Mouse (Mus musculus): ENCODE data around the gene Fbxo21. TPM values are rescaled to one million over a fixed set of nuclear protein-coding genes. Genes with fewer than 3 reads are reported as not detected.
A peak's percentile ranks its signal among the peaks of the same experiment; 100 is the strongest.

Fbxo21 gene
- polyA plus RNA-seq, 1 experiment from 2014 or later = 56.1 TPM

DNA sequence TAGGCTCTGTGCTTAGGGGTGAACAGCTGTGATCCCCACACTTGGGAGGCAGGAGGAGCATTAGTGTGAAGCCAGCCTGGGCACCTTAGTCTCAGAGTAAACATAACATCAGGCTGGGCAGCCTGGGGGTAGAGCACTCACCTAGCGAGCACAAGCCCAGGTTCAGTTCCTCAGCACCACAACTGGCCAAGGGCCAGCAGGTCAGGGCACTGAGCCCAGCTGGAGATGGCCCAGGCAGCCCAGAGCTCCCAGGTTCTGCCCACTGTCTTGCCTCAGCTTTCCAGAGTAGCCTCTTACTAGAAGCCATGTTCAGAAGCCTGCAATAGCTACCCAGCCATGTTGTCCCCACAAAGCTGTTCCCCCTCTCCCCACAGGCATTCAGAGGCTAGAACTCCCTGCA, 29.2 kb downstream of the Fbxo21 start:
- 88% methylated on average over 1 of the region's 1 CpGs for WGBS
- H3K4me3 ChIP-seq (replicated peaks) = no peak overlapping the region
- H3K36me3 ChIP-seq = peaks cover 56% of the 10 kb centered on the region
- H3K27ac ChIP-seq = no peak overlapping the region
- no peaks in the 10 kb centered on the region for H3K27me3 ChIP-seq (replicated peaks)
- ATAC-seq = no peak
- no peak overlapping the region for H3K4me2 ChIP-seq (replicated peaks)
- H3K9ac ChIP-seq = no peak overlapping the region
- no peaks in the 10 kb centered on the region for H3K9me3 ChIP-seq
- H3K4me1 ChIP-seq (replicated peaks) = no peaks in the 10 kb centered on the region

DNA sequence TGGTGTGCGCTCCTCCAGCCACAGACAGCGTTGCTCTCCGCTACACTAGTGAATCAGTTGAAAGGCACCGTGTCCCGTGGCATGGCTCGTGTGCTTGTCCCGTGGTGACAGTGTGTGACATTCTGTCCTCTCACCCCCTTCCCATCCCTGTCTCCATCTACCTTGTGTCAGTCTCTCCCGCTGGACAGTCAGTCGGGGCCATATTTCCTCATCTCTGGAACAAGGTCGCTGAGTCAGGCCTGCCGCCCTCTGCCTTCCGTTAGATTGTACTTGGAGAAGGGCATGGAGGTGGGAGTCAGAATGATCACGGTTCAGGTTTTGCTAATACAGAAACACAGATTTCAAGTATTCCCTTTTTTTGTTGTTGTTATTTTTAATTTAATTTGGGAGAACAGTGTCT, 31.8 kb downstream of the Fbxo21 start:
- H3K9ac ChIP-seq = no peak overlapping the region
- H3K36me3 ChIP-seq = peaks cover 37% of the 10 kb centered on the region
- ATAC-seq = no peak

DNA sequence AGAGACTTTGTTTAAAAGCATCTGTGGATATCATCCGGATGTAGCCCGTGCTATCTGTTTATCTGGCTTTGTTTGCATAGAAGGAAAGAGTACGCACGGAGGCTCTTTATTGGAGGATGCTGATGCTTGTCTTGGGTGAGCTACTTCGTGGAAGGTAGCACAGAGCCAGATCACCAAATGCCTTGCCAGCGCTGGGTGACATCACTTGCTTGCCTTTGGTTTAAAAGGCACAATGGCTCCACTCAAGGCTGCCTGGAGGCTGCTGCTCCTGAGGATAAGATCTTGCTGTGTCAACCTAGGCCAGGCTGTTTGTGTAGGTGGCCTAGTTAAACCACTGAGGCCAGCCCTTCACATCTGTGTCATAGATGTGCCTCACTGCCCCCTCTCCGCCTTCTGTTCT, 34.3 kb downstream of the Fbxo21 start:
- Histone ChIP-seq H3K9ac (no peak overlapping the region), H3K4me1 (replicated peaks) (peaks cover 7% of the 10 kb centered on the region), H3K4me2 (replicated peaks) (no peak overlapping the region), H3K36me3 (peaks cover 25% of the 10 kb centered on the region), H3K9me3 (no peaks in the 10 kb centered on the region), H3K27me3 (replicated peaks) (no peaks in the 10 kb centered on the region), H3K4me3 (replicated peaks) (no peak overlapping the region), H3K27ac (no peak overlapping the region)
- 48% methylated on average over 7 of the region's 7 CpGs for WGBS
- ATAC-seq = no peak

More for the DNA sequence above, 31.8 kb downstream of the Fbxo21 start:
- WGBS = 89% methylated on average over 13 of the region's 13 CpGs
- H3K4me2 ChIP-seq (replicated peaks) = no peak overlapping the region
- no peaks in the 10 kb centered on the region for H3K4me1 ChIP-seq (replicated peaks)
- H3K4me3 ChIP-seq (replicated peaks) = no peak overlapping the region
- no peaks in the 10 kb centered on the region for H3K9me3 ChIP-seq
- no peaks in the 10 kb centered on the region for H3K27me3 ChIP-seq (replicated peaks)
- no peak overlapping the region for H3K27ac ChIP-seq

DNA sequence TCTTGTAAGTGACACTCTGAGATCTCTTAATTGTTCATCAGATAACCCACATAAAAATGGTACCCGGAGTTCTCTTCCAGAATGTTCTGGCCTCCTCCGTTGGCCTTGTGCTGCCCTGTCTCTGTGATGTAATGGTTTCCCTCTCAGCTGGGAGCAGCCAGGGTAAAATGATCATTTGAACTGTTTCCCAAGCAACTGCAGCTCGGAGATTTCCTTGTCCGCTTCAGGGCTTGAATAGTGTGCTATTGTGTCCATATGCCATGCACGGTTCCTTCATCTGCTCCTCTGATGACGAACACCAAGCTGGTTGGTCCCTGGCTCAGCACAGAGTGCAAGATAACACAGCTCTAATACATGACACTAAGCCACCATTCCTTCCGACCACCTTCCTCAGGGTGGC, 35.3 kb downstream of the Fbxo21 start:
- H3K27ac ChIP-seq = no peak overlapping the region
- 75% methylated on average over 7 of the region's 7 CpGs for WGBS
- no peak overlapping the region for H3K4me3 ChIP-seq (replicated peaks)
- H3K9ac ChIP-seq = no peak overlapping the region
- H3K27me3 ChIP-seq (replicated peaks) = no peaks in the 10 kb centered on the region
- no peak for ATAC-seq
- H3K4me1 ChIP-seq (replicated peaks) = peaks cover 7% of the 10 kb centered on the region
- H3K4me2 ChIP-seq (replicated peaks) = no peak overlapping the region
- no peaks in the 10 kb centered on the region for H3K9me3 ChIP-seq
- H3K36me3 ChIP-seq = peaks cover 25% of the 10 kb centered on the region

DNA sequence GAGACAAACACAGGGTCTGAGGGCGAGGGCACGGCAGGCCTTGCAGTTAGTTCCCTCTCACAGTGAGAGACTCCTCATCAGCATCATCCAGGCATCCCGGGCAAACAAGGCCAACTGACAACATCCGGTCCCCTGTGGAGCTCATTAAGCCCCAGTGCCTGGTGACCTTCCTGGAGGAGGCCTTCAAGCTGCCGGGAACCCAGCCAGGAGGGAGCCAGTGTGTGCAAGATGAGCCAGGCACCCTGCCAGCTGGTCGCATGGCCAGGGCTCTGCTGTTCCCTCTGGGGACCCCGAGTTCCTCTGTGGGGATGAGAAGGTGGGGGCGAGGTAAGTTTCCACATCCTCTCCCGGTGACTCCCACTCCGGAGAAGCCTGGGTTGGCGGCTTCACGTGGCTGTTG, 38.5 kb downstream of the Fbxo21 start:
- WGBS = 25% methylated on average over 12 of the region's 12 CpGs
- H3K27ac ChIP-seq = no peak overlapping the region
- no peaks in the 10 kb centered on the region for H3K27me3 ChIP-seq (replicated peaks)
- no peak overlapping the region for H3K4me3 ChIP-seq (replicated peaks)
- H3K9ac ChIP-seq = no peak overlapping the region
- H3K9me3 ChIP-seq = no peaks in the 10 kb centered on the region
- no peak for ATAC-seq
- H3K4me1 ChIP-seq (replicated peaks) = peaks cover 7% of the 10 kb centered on the region
- H3K4me2 ChIP-seq (replicated peaks) = no peak overlapping the region
- H3K36me3 ChIP-seq = no peaks in the 10 kb centered on the region

DNA sequence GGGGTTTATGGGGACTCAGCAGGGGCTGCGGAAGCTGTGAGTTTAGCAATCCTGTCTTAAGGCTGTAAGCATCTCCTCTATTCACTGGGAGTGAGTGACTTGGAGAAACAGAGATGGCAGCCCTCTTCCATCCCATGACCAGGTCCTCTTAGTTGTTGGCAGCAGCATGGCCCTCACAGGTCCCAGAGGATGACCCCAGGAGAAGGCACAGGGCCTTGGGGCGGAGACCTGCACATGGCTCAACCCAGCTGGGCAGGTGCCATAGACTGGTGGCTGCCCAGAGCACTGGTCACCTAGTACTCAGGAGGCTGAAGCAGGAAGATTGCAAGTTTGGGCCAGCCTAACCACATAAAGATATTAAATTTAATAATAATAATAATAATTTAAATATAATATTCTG, 39.1 kb downstream of the Fbxo21 start:
- WGBS = 89% methylated on average over 2 of the region's 2 CpGs
- no peak overlapping the region for H3K9ac ChIP-seq

DNA sequence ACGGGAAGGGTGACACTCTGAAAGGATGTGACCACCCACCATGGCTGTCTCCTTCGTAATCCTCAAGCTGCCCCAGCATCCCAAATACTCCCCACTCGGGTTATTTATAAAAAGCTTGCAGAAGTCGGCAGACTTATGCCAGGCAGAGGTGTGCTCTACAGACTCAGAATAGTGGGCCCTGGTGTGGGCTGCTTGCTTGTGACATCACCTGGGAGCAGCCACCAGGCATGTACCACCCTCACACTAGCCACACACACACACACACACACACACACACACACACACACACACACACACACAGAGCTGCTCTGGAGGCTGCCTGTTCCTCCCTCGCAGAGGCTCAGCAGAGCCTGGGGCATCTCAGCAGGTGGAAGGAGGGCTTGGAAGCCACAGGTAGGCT, 41.0 kb downstream of the Fbxo21 start:
- H3K4me1 ChIP-seq (replicated peaks) = peaks cover 7% of the 10 kb centered on the region
- no peak for ATAC-seq
- 52% methylated on average over 5 of the region's 5 CpGs for WGBS
- H3K9me3 ChIP-seq = no peaks in the 10 kb centered on the region
- no peak overlapping the region for H3K4me3 ChIP-seq (replicated peaks)
- no peaks in the 10 kb centered on the region for H3K27me3 ChIP-seq (replicated peaks)
- H3K36me3 ChIP-seq = no peaks in the 10 kb centered on the region
- H3K4me2 ChIP-seq (replicated peaks) = no peak overlapping the region
- H3K27ac ChIP-seq = no peak overlapping the region
- no peak overlapping the region for H3K9ac ChIP-seq

More for the DNA sequence above, 39.1 kb downstream of the Fbxo21 start:
- Histone ChIP-seq H3K4me1 (replicated peaks) (peaks cover 7% of the 10 kb centered on the region), H3K4me3 (replicated peaks) (no peak overlapping the region), H3K9me3 (no peaks in the 10 kb centered on the region), H3K27ac (no peak overlapping the region), H3K4me2 (replicated peaks) (no peak overlapping the region), H3K27me3 (replicated peaks) (no peaks in the 10 kb centered on the region), H3K36me3 (no peaks in the 10 kb centered on the region)
- no peak for ATAC-seq

DNA sequence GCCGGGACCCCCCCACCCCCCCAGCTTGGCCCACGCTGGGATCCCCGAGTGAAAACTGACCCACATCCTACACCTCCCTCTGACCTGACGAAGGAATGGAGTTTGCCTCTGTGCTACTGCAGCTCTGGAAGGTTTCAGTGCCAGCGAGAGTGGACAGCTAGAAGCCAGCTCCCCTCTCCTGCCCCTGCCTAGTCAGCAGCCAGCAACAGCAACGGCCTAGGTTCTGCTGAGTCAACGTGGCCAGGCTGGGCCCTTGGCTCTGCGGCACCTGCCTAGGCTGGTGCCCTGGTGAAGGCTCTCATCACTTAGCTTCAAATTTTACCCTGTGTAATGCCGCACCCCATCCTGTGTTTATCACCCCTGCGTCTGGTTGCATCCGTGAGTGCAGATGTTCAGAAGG, 43.4 kb downstream of the Fbxo21 start:
- Histone ChIP-seq H3K4me2 (replicated peaks) (no peak overlapping the region), H3K9ac (no peak overlapping the region), H3K4me3 (replicated peaks) (no peak overlapping the region), H3K36me3 (no peaks in the 10 kb centered on the region), H3K9me3 (no peaks in the 10 kb centered on the region), H3K27me3 (replicated peaks) (no peaks in the 10 kb centered on the region), H3K27ac (no peak overlapping the region), H3K4me1 (replicated peaks) (peaks cover 4% of the 10 kb centered on the region; the same call in 1 of the 2 replicates)
- WGBS = 56% methylated on average over 11 of the region's 11 CpGs
- no peak for ATAC-seq

DNA sequence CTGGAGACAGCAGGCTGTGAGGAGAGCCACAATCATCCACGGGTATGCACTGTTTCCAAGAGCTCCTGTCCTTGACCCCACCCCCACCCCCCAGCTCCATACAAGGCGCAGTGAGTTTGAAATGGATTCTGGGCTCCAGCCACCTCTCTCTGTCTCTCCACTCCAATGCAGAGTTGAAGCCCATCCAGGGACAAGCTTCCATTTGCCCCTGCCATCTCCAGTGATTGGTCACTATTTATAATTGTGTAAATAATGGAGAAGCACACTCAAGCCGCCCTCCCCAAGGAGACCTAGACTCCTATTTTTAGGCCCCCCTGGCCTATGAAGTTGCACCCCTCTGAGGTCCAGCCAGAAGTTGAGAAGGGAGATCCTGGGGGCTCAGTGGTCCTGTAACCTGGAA, 46.5 kb downstream of the Fbxo21 start:
- H3K27me3 ChIP-seq (replicated peaks) = peaks cover 29% of the 10 kb centered on the region

DNA sequence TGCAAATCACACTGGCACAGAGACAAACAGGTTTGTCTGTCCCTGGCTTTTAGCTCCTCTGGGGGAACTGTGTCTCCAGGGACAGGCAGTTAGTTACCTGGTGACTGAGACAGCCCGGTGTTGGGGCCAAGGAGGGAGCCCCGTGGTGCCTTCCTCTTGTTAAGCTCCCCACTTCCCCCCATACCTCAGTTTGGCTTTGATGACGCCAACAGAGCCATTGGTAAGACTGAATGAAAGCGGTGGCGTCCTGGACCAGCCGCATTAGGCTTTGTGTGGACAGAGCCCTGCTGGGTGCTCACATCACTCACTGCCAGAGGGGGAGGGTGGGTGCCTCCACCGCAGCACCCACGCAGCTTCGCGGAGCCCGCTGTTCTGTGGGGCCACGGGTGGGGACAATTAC, 49.4 kb downstream of the Fbxo21 start:
- no peak for ATAC-seq
- 15% methylated on average over 12 of the region's 12 CpGs for WGBS
- H3K4me2 ChIP-seq (replicated peaks) = no peak overlapping the region
- no peaks in the 10 kb centered on the region for H3K9me3 ChIP-seq
- peaks cover 44% of the 10 kb centered on the region for H3K27me3 ChIP-seq (replicated peaks)
- H3K36me3 ChIP-seq = no peaks in the 10 kb centered on the region
- H3K9ac ChIP-seq = no peak overlapping the region
- H3K27ac ChIP-seq = no peak overlapping the region
- H3K4me1 ChIP-seq (replicated peaks) = peaks cover 30% of the 10 kb centered on the region
- no peak overlapping the region for H3K4me3 ChIP-seq (replicated peaks)

More for the DNA sequence above, 46.5 kb downstream of the Fbxo21 start:
- Histone ChIP-seq H3K4me2 (replicated peaks) (no peak overlapping the region), H3K9ac (no peak overlapping the region), H3K4me3 (replicated peaks) (no peak overlapping the region), H3K36me3 (no peaks in the 10 kb centered on the region), H3K9me3 (no peaks in the 10 kb centered on the region), H3K4me1 (replicated peaks) (peaks cover 16% of the 10 kb centered on the region), H3K27ac (no peak overlapping the region)
- WGBS = 55% methylated on average over 3 of the region's 3 CpGs
- no peak for ATAC-seq

DNA sequence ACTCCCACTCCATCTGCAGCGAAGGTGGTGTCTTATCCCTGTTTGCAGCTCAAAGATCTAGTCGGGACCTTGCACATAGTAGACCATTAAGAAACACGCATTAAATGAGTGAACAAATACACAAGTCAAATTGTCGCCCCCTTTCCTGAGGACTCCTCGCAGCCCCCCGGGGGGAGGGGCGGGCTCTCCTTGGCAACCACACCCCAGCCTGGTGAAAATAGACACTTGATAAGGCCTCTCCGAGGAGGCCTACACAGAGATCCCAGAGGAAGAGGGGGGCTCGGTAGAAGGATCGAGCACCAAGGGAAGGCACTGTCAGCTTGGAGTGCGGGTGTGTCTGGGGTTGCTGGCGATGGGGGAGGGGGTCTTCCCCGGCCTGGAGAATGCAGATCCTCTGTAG, 49.8 kb downstream of the Fbxo21 start:
- H3K4me2 ChIP-seq (replicated peaks) = peak overlapping the region; percentile 100; the same call in 1 of the 2 replicates
- no peak overlapping the region for H3K27ac ChIP-seq
- H3K36me3 ChIP-seq = no peaks in the 10 kb centered on the region
- peaks cover 30% of the 10 kb centered on the region for H3K4me1 ChIP-seq (replicated peaks)
- H3K9ac ChIP-seq = no peak overlapping the region
- no peak for ATAC-seq
- 7% methylated on average over 13 of the region's 13 CpGs for WGBS
- no peaks in the 10 kb centered on the region for H3K9me3 ChIP-seq
- no peak overlapping the region for H3K4me3 ChIP-seq (replicated peaks)
- peaks cover 44% of the 10 kb centered on the region for H3K27me3 ChIP-seq (replicated peaks)

DNA sequence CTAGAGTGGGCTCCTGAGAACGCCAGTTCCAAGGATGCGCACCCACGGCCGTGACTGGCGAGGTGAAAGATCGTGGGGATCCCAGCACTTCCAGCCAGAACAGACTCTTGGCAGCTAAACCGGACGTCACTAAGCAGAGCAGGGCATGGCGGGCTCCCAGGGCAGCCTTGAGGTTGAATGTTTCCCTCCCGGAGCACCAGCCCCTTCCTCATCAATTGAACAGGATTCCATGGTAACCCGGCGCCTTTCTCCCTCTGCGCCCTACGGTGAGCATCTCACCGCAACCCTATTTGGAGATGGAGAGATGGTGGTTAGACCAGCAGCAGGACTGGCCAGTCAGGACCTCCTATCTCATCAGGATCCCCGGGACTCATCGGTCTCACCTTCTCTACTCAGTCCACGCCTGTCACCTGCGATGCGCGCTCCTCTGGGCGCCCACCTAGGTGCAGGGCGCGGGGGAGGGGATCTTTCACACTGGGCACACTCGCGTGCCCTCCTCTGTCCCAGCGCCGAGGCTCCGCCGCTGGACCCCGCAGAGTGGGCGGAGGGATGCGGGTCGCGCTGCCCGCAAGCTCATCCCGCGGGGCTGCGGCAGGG, 50.7 kb downstream of the Fbxo21 start:
- Histone ChIP-seq H3K27ac (no peak overlapping the region), H3K36me3 (no peaks in the 10 kb centered on the region), H3K4me1 (replicated peaks) (peaks cover 30% of the 10 kb centered on the region), H3K9ac (0 out of 2 replicates have a peak overlapping the region, but pooled peaks have one; percentile 45), H3K9me3 (no peaks in the 10 kb centered on the region), H3K4me3 (replicated peaks) (peak overlapping the region; percentile 64), H3K4me2 (replicated peaks) (peak overlapping the region; percentile 100), H3K27me3 (replicated peaks) (peaks cover 44% of the 10 kb centered on the region)
- 2% methylated on average over 39 of the region's 39 CpGs for WGBS
- ATAC-seq = no peak

DNA sequence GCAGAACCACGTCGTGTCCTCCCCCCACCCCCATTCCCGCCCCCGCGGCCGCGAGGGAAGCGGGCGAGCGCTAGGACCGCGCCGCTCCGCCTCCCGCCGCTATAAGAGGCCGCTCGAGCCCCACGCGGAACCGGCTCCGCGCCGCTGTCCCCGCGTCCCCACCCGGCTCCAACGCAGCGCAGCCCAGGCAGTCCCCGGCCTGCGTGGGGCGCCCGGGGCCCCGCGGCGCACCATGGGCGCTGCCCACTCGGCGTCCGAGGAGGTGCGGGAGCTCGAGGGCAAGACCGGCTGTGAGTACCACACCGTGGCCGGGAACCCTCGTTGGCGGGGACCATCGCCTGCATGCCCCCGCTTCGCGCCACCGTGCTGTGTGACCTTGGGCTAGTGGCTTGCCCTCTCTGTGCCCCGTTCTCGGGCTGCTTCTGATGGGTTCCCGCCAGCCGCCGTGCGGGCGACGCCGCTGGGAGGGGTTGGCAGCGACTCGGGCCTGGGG, 51.2 kb downstream of the Fbxo21 start, which contains the start of gene Tesc:
TSS of gene Tesc (plus strand) at position 46 of the 493 bp plus-strand sequence.
- H3K9me3 ChIP-seq = no peaks in the 10 kb centered on the region
- H3K4me2 ChIP-seq (replicated peaks) = peak within 1 kb of the TSS; percentile 100
- no peak for ATAC-seq
- WGBS = under 1% methylated on average over 61 of the region's 63 CpGs
- H3K27me3 ChIP-seq (replicated peaks) = peaks cover 44% of the 10 kb centered on the region
- H3K27ac ChIP-seq = no peak within 1 kb of the TSS
- H3K36me3 ChIP-seq = no peaks in the 10 kb centered on the region
- H3K4me1 ChIP-seq (replicated peaks) = peaks cover 30% of the 10 kb centered on the region
- peak within 1 kb of the TSS; percentile 45 for H3K9ac ChIP-seq
- H3K4me3 ChIP-seq (replicated peaks) = peak within 1 kb of the TSS; percentile 64

Measured in intestine, embryonic 15.5 days (tissue).